Mouse (Mus musculus) limb, embryonic 10.5 days (tissue): ENCODE measurements around the gene Pls3. TPM values are rescaled to one million over a fixed set of nuclear protein-coding genes. Genes with fewer than 3 reads are reported as not detected.

Experiments
- DNase-seq: peaks from one replicate; pipeline ENCODE4 v3.0.0-alpha.2; 2017; ENCODE audit warnings: low spot score
- H3K27ac ChIP-seq: fragments of 300-500 bp; sonication (generic); 2 replicates; pipeline ENCODE4 v1.5.1; 2016; ENCODE audit warnings: mild to moderate bottlenecking
- H3K27me3 ChIP-seq: fragments of 300-500 bp; sonication (generic); 2 replicates; pipeline ENCODE4 v1.6.1; 2016; ENCODE audit warnings: low read depth, mild to moderate bottlenecking; ENCODE audit not compliant: poor library complexity, severe bottlenecking
- H3K36me3 ChIP-seq: fragments of 300-500 bp; sonication (generic); 2 replicates; pipeline ENCODE4 v1.6.1; 2016; ENCODE audit warnings: mild to moderate bottlenecking, moderate library complexity
- H3K4me1 ChIP-seq: fragments of 300-500 bp; sonication (generic); 2 replicates; pipeline ENCODE4 v1.6.1; 2016
- H3K4me3 ChIP-seq: fragments of 300-500 bp; sonication (generic); 2 replicates; pipeline ENCODE4 v1.5.1; 2016; ENCODE audit warnings: mild to moderate bottlenecking, moderate library complexity
- H3K9me3 ChIP-seq: fragments of 300-500 bp; sonication (generic); replicated peaks from 2 replicates; pipeline ENCODE4 v1.6.1; 2016; ENCODE audit warnings: mild to moderate bottlenecking
- WGBS: fragments of 180-500 bp; shearing (Covaris S2); methylation state at CpG from one replicate; pipeline ENCODE4 v1.1.7; 2016; 5-methylcytosine and 5-hydroxymethylcytosine counted together
- polyA plus RNA-seq: library from polyadenylated mRNA; unstranded; fragments of >200 nt; fragmentation: Nextera tagmentation; extraction: Ambion mirVana; gene quantifications from 2 replicates; pipeline ENCODE4 v1.2.1, GENCODE M21; 2016

Pls3 gene
- polyA plus RNA-seq, result 54.3 and 67.7 TPM in 2 replicates

DNA sequence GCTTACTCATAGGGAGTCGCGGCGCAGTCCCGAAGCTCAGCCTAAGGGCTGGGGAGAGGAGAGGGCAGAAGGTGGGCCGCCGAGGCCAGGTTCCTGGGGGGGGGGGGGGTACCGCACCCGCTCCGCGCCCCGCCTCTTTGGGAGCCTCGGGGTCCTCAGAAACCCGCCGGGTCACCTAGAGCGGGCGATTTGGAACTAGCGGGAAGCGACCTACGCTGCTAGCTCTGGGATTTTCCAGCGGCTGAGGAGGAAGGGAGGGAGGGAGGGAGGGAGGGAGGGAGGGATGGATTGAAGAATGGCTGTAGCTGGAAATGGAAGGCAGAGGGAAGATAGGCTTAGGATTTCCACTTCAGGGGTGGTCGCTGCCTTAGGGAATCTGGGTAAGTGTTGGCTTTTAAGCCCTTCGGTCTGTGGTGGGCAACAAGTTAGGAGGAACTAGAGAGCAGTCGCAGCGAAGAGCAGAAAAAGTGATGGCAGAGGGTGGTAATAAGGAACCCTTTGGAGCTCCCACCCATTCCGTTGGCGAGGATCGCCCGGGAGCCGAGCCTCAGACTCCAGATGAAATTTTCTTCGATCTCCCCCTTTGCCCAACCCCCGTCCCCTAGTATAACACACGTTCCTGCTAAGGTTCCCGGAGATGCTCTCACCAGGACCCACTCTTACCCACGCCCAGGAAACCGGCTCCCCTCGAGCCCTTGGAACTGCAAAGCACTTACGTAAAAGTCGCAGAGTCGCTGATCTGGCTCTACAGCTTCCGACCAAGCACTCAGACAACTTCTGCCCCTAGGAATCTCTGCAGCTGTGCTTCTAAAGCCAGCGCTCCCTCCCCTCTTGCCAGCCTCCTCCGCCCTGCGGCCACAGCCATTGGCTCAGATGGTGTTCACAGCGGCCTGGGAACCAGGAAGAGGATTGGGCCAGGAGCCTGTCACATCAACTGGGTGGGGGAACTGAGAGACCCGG, at the start of gene Pls3:
Gene Pls3, minus strand, starts transcription at position 851 of the 960 bp plus-strand sequence.
- Histone ChIP-seq H3K27ac (peak within 1 kb of the TSS; percentile 78), H3K4me3 (peak within 1 kb of the TSS; percentile 55), H3K4me1 (no peaks in the 10 kb centered on the region), H3K9me3 (no peaks in the 10 kb centered on the region), H3K36me3 (no peaks in the 10 kb centered on the region), H3K27me3 (peaks cover 30% of the 10 kb centered on the region)
- 8% methylated on average over 39 of the region's 45 CpGs for WGBS
- DNase-seq, result peak; percentile 75

DNA sequence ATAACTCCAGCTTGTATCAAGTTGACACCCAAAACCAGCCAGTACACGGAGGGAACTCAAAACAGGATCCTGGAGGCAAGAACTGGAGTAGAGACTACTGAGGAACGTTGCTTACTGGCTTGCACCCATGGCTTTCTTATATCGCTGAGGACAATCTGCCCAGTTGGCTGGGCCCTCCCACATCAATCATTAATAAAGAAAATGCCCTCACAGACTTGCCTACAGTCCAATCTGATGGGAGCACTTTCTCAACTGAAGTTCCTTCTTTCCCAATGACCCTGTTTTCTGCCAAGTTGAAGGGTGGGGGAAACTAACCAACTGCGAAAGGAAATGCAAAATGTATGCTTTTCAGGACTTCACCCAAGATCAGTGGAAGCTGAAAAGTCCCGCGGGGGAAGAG, 20.7 kb upstream of the Pls3 start:
- H3K9me3 ChIP-seq, result no peaks in the 10 kb centered on the region
- H3K36me3 ChIP-seq, result no peaks in the 10 kb centered on the region
- DNase-seq, result no peak
- H3K27ac ChIP-seq, result no peak overlapping the region
- H3K27me3 ChIP-seq, result no peaks in the 10 kb centered on the region
- H3K4me1 ChIP-seq, result no peaks in the 10 kb centered on the region
- 79% methylated on average over 6 of the region's 6 CpGs for WGBS
- H3K4me3 ChIP-seq, result no peak overlapping the region

GRCm38 (mm10) chrX:75875566-75875965, 584 bp upstream of the Pls3 start:
- H3K4me1 ChIP-seq, result no peaks in the 10 kb centered on the region
- H3K27ac ChIP-seq, result no peak overlapping the region
- peak; percentile 30 for DNase-seq
- H3K9me3 ChIP-seq, result no peaks in the 10 kb centered on the region
- H3K36me3 ChIP-seq, result no peaks in the 10 kb centered on the region
- H3K4me3 ChIP-seq, result peak overlapping the region; percentile 55
- WGBS, result 21% methylated on average over 5 of the region's 5 CpGs
- peaks cover 30% of the 10 kb centered on the region for H3K27me3 ChIP-seq

DNA sequence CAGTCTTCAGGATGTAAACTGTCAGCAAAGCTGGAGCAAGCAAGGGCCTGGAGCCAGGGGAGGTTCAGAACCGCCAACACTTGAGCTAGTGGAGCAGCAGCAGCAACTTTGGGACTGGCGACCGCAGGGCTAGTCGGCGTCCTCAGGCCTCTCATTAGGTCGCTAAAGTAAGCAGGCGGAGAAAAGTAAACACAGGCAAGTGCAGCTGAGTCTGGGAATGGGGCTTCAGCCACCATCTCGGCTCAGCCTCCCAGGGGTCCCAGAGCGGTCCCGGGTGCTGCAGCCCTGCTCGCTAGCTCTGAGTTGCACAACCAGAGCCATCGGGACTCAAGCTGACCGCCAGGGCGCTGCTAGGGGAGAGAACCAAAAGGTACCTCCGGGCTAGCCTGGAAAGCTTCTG, 1.2 kb downstream of the Pls3 start:
- H3K27ac ChIP-seq, result peak overlapping the region; percentile 78
- peak overlapping the region; percentile 55 for H3K4me3 ChIP-seq
- WGBS, result 8% methylated on average over 15 of the region's 15 CpGs

GRCm38 (mm10) chrX:75873253-75873652, 1.7 kb downstream of the Pls3 start:
- Histone ChIP-seq H3K27ac (no peak overlapping the region), H3K4me3 (peak overlapping the region; percentile 55), H3K4me1 (no peaks in the 10 kb centered on the region), H3K27me3 (peaks cover 30% of the 10 kb centered on the region), H3K36me3 (no peaks in the 10 kb centered on the region), H3K9me3 (no peaks in the 10 kb centered on the region)
- no peak for DNase-seq
- 32% methylated on average over 4 of the region's 4 CpGs for WGBS

More for the DNA sequence above, 1.2 kb downstream of the Pls3 start:
- H3K9me3 ChIP-seq, result no peaks in the 10 kb centered on the region
- peaks cover 30% of the 10 kb centered on the region for H3K27me3 ChIP-seq
- DNase-seq, result peak; percentile 45
- no peaks in the 10 kb centered on the region for H3K4me1 ChIP-seq
- no peaks in the 10 kb centered on the region for H3K36me3 ChIP-seq

DNA sequence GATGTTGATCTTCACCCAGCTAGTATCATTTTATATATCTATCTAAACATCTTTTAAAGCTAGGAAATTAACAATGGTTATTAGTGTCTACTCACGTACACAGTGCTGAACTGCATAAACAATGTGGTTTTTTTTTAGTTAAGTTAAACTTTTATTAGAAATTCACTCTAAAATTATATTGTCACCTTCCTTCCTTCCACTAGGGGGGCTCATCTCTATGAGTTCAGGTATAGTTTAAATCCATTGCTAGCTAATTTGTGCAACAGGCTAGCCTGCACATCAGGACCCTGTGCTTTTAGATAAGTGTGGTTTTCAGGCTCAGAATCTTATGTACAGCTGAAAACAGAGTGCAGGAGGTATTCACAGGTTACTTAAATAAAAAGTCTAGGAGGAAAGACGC, 3.1 kb downstream of the Pls3 start:
- Histone ChIP-seq H3K27ac (no peak overlapping the region), H3K9me3 (no peaks in the 10 kb centered on the region), H3K4me3 (no peak overlapping the region), H3K36me3 (no peaks in the 10 kb centered on the region), H3K27me3 (peaks cover 30% of the 10 kb centered on the region), H3K4me1 (no peaks in the 10 kb centered on the region)
- 89% methylated on average over 2 of the region's 2 CpGs for WGBS
- DNase-seq, result no peak

DNA sequence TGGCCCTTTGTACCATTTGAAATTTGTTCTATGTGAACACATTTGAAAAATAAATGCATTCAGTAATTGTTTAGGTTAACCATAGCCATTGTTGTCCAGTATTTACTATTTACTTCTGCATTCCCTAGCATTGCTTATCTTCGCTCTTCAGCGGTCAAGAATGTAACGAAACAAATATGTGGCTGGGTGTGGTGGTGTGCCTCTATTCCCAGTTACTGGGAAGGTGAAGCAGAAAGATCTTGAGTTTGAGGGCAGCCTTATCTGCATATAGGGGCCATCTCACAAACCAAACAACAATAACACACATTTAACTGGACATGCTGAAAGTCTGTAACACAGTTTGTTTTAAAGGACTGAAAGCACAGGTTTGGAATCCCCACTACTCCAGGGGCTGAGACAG, 13.3 kb downstream of the Pls3 start:
- no peaks in the 10 kb centered on the region for H3K9me3 ChIP-seq
- H3K4me3 ChIP-seq, result no peak overlapping the region
- H3K4me1 ChIP-seq, result no peaks in the 10 kb centered on the region
- WGBS, result 89% methylated on average over 3 of the region's 3 CpGs
- no peaks in the 10 kb centered on the region for H3K36me3 ChIP-seq
- no peak overlapping the region for H3K27ac ChIP-seq
- no peaks in the 10 kb centered on the region for H3K27me3 ChIP-seq
- DNase-seq, result no peak

- Histone ChIP-seq H3K27ac (no peak overlapping the region), H3K4me3 (no peak overlapping the region), H3K9me3 (no peaks in the 10 kb centered on the region), H3K4me1 (no peaks in the 10 kb centered on the region), H3K27me3 (no peaks in the 10 kb centered on the region), H3K36me3 (no peaks in the 10 kb centered on the region)
- 81% methylated on average over 3 of the region's 3 CpGs for WGBS
- DNase-seq, result no peak
These were observed 20.7 kb downstream of the Pls3 start for GRCm38 (mm10) chrX:75854294-75854693.

GRCm38 (mm10) chrX:75844290-75844689, 30.7 kb downstream of the Pls3 start:
- H3K4me1 ChIP-seq, result no peaks in the 10 kb centered on the region
- H3K9me3 ChIP-seq, result no peaks in the 10 kb centered on the region
- H3K36me3 ChIP-seq, result no peaks in the 10 kb centered on the region
- no peak overlapping the region for H3K27ac ChIP-seq
- no peak for DNase-seq
- WGBS, result 84% methylated on average over 4 of the region's 4 CpGs
- H3K4me3 ChIP-seq, result no peak overlapping the region
- no peaks in the 10 kb centered on the region for H3K27me3 ChIP-seq

DNA sequence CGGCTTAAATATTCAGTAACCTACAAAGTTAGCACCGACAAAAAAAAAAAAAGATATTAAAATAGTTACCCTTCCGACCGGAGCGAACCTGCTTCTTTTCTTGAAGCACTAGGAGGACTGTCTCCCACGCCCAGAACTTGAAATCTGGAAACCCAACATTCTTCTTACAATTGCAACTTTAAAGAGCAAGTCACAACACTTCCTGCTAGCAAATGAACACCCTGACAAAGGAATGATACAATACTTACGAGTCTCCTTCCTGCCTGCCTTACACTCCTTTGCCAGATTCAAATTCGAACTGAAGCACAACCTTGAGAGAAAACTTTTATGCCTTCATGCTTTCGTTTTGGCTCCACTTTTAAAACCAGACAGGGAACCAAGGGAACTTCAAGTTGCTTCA, 32.1 kb downstream of the Pls3 start:
- H3K4me1 ChIP-seq, result no peaks in the 10 kb centered on the region
- H3K4me3 ChIP-seq, result no peak overlapping the region
- H3K9me3 ChIP-seq, result no peaks in the 10 kb centered on the region
- DNase-seq, result no peak
- no peak overlapping the region for H3K27ac ChIP-seq
- 82% methylated on average over 9 of the region's 9 CpGs for WGBS
- no peaks in the 10 kb centered on the region for H3K27me3 ChIP-seq
- no peaks in the 10 kb centered on the region for H3K36me3 ChIP-seq

DNA sequence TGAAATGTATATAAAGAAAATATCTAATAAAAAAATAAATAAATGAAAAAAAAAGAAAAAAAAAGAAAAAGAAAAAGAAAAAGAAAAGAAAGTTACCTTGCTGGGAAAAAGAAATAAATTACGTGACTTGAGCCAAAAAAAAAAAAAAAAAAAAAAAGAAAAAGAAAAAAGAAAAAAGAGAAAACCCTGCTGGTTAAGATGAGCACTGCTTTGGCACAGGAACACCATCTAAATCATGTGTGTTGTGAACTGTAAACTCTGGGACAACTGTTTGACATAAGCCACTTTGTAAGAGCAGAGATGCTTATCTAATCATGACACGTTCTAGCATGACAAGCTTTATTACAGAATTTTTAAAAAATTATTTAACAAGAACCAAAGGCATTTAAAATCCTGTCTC, 32.9 kb downstream of the Pls3 start:
- H3K4me1 ChIP-seq, result no peaks in the 10 kb centered on the region
- H3K36me3 ChIP-seq, result no peaks in the 10 kb centered on the region
- DNase-seq, result no peak
- H3K27me3 ChIP-seq, result no peaks in the 10 kb centered on the region
- no peak overlapping the region for H3K27ac ChIP-seq
- 78% methylated on average over 2 of the region's 2 CpGs for WGBS
- H3K9me3 ChIP-seq, result no peaks in the 10 kb centered on the region
- no peak overlapping the region for H3K4me3 ChIP-seq

DNA sequence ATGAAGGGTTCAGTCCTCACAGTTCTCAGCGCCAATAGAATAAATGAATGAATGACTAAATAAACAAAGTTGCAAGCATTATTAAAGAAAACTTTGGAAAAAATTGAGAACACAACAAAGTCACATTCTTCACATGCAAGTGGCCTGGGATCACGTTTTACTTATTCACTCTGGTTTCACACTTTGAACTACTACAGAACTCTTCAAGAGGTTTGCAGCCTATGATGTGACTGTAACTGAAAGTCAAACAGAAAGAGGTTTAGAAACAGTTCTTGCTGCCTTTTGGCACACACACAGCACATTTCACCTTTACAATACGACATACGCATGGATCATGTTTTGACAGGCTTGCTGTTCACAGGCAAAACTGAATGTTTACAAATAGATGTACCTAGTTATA, 34.7 kb downstream of the Pls3 start:
- Histone ChIP-seq H3K36me3 (no peaks in the 10 kb centered on the region), H3K4me3 (no peak overlapping the region), H3K9me3 (no peaks in the 10 kb centered on the region), H3K27ac (no peak overlapping the region), H3K4me1 (no peaks in the 10 kb centered on the region), H3K27me3 (no peaks in the 10 kb centered on the region)
- no peak for DNase-seq
- WGBS, result 94% methylated on average over 4 of the region's 4 CpGs

- DNase-seq, result no peak
- Histone ChIP-seq H3K9me3 (no peaks in the 10 kb centered on the region), H3K4me3 (no peak overlapping the region), H3K4me1 (no peaks in the 10 kb centered on the region), H3K36me3 (no peaks in the 10 kb centered on the region), H3K27ac (no peak overlapping the region), H3K27me3 (no peaks in the 10 kb centered on the region)
- 69% methylated on average over 2 of the region's 2 CpGs for WGBS
These were observed 40.1 kb downstream of the Pls3 start for GRCm38 (mm10) chrX:75834836-75835235.
